Mouse (Mus musculus) heart, adult 11 months (tissue): ENCODE data around the gene 9430097D07Rik.

Experiments
- DNase-seq: peaks from one replicate; pipeline ENCODE4 v3.0.0; 2022

The 9430097D07Rik gene

DNA sequence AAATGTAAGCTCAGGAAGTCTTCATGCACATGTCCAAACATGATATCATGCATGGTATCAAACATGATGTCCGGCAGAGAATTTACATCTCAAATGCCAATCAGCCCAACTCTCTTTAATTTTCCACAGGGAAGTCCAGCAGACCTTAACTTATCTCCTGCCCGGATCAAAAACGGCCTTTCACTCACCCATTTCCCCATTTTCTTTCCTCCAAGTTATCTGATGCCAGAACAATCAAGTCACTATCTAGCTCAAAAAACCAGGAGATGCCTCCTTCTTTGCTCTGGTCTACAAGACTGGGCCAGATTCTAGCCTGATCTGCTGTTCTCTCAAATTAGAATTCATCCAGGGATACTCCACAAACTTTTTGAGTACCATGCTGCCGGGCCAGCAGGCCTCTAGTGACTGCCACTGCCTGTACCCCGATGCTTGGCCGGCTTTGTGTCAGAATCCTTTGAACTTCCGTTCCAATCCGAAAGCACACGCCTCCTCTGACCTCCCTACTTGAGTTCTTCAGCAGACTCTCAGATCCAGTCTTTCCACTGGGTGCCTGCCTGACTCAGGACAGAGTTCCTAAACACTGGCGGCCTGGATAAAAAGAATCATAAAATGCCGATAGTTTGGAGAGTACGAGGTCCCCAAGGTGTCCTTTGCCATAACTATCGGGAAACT is 41.3 kb downstream of the 9430097D07Rik start:
- peak; percentile 97 for DNase-seq

DNA sequence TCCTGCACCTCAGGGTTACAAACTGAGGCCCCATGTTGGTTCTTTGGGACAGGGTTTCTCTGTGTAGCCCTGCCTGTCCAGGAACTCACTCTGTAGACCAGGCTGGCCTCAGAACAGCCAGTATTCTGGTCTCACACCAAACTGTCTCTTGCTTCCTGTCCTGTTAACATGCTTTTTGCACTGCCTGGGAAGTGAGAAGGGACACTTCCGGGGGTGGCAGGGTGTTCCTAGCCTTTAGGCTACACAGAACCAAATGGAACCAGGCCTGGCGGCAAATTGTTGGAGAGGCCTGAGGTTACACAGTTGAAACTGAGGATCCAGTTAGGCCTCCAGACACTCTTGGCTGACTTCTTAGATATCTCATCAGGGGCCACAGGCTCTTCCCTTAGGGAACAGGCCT is 42.3 kb downstream of the 9430097D07Rik start:
- peak; percentile 91 for DNase-seq

DNA sequence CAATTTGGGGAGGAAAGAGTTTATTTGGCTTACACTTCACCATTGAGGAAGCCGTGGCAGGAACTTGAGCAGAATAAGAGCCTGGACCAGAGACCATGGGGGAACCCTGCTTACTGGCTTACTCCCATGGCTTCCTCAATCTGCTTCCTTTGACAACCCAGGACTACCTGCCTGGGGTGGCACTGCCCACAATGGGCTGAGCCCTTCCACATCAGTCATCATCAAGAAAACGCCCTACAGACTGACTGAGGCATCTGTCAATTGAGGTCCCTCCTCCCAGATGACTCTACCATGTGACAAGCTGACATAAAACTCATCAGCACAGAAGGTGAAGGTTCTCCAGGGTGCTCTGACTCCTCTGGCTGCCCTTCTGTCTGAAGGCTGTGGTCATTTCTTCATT is 45.0 kb downstream of the 9430097D07Rik start:
- DNase-seq: no peak

DNA sequence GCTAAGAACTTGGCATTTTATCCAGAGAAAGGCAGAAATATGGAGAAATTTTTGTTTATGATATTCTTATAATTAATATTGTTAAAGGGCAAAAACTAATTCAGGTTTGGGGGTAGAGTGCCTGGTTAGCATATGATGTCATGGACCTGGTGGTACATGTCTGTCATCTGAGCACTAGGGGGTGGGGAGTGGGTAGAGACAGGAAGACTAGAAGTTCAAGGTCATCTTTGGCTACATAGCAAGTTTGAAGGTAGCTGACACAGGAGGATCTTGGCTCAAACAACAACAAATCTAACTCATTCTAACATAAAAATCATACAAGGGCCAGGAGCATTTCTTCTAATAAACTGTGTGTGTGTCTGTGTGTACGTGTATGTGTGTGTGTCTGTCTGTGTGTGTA is 47.2 kb downstream of the 9430097D07Rik start:
- no peak for DNase-seq

DNA sequence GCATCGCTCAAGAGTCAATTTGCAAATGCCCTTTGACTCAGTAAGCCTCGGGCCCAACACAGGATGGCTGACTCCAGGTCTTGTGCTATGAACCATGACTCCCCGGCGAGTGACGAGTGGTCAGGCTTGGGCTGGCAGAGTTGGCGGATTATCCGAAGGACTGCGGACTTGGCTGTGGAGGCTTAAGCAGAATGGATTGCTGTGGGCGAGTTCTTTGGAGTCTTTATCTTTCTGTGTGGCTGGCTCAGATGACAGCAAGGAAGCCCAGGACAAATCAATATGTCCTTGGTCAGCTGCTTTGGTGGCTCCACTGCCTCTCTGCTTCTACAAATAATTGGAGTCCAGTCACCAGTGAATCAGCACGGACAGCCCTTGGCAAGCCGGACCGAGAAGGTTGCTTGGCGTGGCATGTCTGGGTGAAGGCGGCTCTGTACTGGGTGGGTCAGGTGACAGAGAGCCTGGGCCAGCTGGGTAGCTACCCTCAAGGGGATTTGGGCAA is 48.0 kb downstream of the 9430097D07Rik start:
- DNase-seq: peak; percentile 95

DNA sequence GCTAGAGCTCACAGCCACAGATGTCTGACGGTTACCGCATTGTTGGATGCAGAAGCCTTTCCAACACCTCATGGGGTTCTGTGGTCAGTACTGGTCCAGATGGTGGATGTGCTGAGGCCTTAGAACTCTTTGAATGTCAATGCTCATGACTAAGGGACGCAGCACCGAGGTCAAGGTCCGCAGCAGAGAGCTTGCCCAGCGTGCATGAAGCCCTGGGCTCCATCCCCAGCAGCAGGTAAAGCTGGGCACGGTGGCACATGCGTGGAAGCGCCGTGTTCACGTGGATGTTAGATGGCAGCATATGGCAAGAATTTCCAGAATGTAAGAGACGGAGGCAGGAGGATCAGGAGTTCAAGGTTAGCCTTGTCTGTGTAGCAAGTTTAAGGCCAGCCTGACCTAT is 49.7 kb downstream of the 9430097D07Rik start:
- no peak for DNase-seq

DNA sequence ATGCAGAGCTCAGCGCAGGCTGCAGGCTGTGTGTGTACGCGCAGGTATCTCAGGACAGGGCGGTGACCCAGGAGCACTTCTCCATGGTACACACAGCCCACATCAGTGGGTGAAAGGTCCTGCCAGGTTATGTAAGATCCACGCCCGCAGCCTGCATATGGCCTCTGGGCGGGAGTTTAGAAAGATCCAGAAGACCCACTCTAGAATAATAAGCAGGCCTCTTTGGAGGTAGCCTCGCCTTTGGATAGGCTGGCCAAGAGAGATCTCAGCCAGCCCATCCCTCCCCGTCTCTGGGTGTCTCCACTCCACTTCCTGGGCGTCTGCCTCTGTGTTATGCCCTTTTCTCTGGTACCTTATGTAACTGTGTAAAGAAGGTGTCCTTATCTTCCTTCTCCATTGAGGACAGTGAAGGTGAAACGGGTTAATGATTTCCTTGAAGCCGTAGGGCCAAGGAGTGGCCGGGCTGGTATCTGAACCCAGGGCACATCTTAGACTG is 50.9 kb downstream of the 9430097D07Rik start:
- DNase-seq: peak; percentile 89
